In the genomic region with DNA sequence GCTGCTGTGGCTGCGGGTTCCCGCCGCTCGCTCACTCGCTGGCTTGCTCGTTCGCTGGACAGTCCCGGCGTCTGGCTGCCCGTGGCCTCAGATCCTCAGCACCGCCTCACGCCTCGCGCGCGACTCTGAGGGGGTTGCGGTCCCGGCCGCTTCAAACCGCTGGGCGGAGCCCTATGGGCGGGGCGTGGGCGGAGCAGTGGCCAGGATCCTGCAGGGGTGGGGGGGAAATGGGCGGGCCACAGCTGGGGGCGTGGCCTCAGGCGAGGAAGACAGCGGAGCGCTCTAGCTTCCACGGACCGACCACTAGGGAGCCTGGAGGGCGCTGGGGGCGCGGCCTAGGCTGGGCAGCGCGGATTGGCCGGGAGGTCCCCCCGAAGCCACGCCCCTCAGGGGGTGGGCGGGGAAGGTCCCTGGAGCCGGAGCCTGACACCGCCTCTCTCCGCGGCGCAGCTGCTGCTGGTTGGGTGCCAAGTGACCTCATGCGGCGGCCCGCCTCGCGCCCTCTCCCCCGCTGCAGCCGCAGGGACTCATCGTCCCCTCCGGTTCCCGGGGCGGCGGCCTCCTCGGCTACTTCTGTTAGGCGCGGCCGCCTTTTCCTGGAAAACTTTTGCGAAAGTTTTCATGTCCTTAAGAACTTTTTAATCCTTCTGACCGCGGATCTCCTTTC, we compare ENCODE assay signal across 7 mouse cellular contexts. TPM values are rescaled to one million over a fixed set of nuclear protein-coding genes. Genes with fewer than 3 reads are reported as not detected.
A peak's percentile ranks its signal among the peaks of the same experiment; 100 is the strongest.
DNase-seq lines count a peak whose midpoint lies in the region; ATAC-seq lines count a peak whose summit lies in the region.

A gene (minus strand): TSS at position 175 of the 667 bp plus-strand sequence.

- H3K4me2 ChIP-seq in embryonic facial prominence, embryonic 11.5 days (ENCODE audit: low read depth, low read length) = peak within 1 kb of the TSS; percentile 61
- peak within 1 kb of the TSS; percentile 77 for H3K4me2 ChIP-seq in midbrain, embryonic 13.5 days (replicated peaks)

- H3K27me3 ChIP-seq in embryonic facial prominence, embryonic 11.5 days (ENCODE audit: control insufficient read depth, insufficient read depth, low read length) = no peaks in the 10 kb centered on the region
- H3K27me3 ChIP-seq in limb, embryonic 10.5 days (ENCODE audit: low read depth, poor library complexity, severe bottlenecking) = peaks cover 20% of the 10 kb centered on the region; the same call in 1 of the 2 replicates
- peaks cover 28% of the 10 kb centered on the region for H3K27me3 ChIP-seq in midbrain, embryonic 13.5 days

- H3K27ac ChIP-seq in embryonic facial prominence, embryonic 11.5 days (replicated peaks; ENCODE audit: low read depth, low read length) = peak within 1 kb of the TSS; percentile 94
- peak within 1 kb of the TSS; percentile 98 for H3K27ac ChIP-seq in limb, embryonic 10.5 days
- peak within 1 kb of the TSS; percentile 95 for H3K27ac ChIP-seq in midbrain, embryonic 13.5 days

- DNase-seq in adrenal gland, postnatal 14 days = peak; percentile 100
- peak; percentile 100 for DNase-seq in embryonic facial prominence, embryonic 11.5 days (ENCODE audit: low spot score)
- peak; percentile 98 for DNase-seq in kidney, adult 11 months
- DNase-seq in limb, embryonic 10.5 days (ENCODE audit: low spot score) = peak; percentile 100
- peak; percentile 99 for DNase-seq in spleen, adult 12 weeks (ENCODE audit: low spot score)

- H3K4me1 ChIP-seq in embryonic facial prominence, embryonic 11.5 days (ENCODE audit: control insufficient read depth, insufficient read depth, low read length) = peaks cover 3% of the 10 kb centered on the region
- H3K4me1 ChIP-seq in limb, embryonic 10.5 days = peaks cover 41% of the 10 kb centered on the region
- peaks cover 42% of the 10 kb centered on the region for H3K4me1 ChIP-seq in midbrain, embryonic 13.5 days (replicated peaks)

- WGBS in embryonic facial prominence, embryonic 11.5 days = under 1% methylated on average over 59 of the region's 64 CpGs
- WGBS in limb, embryonic 10.5 days = under 1% methylated on average over 61 of the region's 64 CpGs
- under 1% methylated on average over 59 of the region's 64 CpGs for WGBS in midbrain, embryonic 13.5 days

- peak within 1 kb of the TSS; percentile 93 for H3K9ac ChIP-seq in embryonic facial prominence, embryonic 11.5 days (replicated peaks; ENCODE audit: low read length)
- H3K9ac ChIP-seq in midbrain, embryonic 13.5 days (replicated peaks) = peak within 1 kb of the TSS; percentile 91

- no peaks in the 10 kb centered on the region for H3K36me3 ChIP-seq in embryonic facial prominence, embryonic 11.5 days (replicated peaks; ENCODE audit: control insufficient read depth, insufficient read depth, low read depth, low read length)
- peaks cover 24% of the 10 kb centered on the region for H3K36me3 ChIP-seq in limb, embryonic 10.5 days
- no peaks in the 10 kb centered on the region for H3K36me3 ChIP-seq in midbrain, embryonic 13.5 days

- no peaks in the 10 kb centered on the region for H3K9me3 ChIP-seq in embryonic facial prominence, embryonic 11.5 days (replicated peaks; ENCODE audit: control insufficient read depth, low read length)
- H3K9me3 ChIP-seq in limb, embryonic 10.5 days (replicated peaks) = no peaks in the 10 kb centered on the region
- no peaks in the 10 kb centered on the region for H3K9me3 ChIP-seq in midbrain, embryonic 13.5 days

- H3K4me3 ChIP-seq in embryonic facial prominence, embryonic 11.5 days (ENCODE audit: low read depth, low read length) = peak within 1 kb of the TSS; percentile 91
- peak within 1 kb of the TSS; percentile 92 for H3K4me3 ChIP-seq in limb, embryonic 10.5 days
- peak within 1 kb of the TSS; percentile 79 for H3K4me3 ChIP-seq in midbrain, embryonic 13.5 days (replicated peaks)

- peak; percentile 98 for ATAC-seq in embryonic facial prominence, embryonic 11.5 days (replicated peaks; ENCODE audit: insufficient number of reproducible peaks, low FRiP score, low TSS enrichment, low read depth)
- ATAC-seq in granulocyte monocyte progenitor cell, adult 5-6 weeks (replicated peaks; ENCODE audit: poor library complexity, severe bottlenecking) = peak; percentile 92
- ATAC-seq in midbrain, embryonic 13.5 days = peak; percentile 99

RNA-seq across cellular contexts. Expression of the gene that starts here (rescaled TPM):
- 95.7 and 116 TPM in 2 replicates for total RNA-seq in adrenal gland, postnatal 14 days (2021)
- polyA plus RNA-seq in embryonic facial prominence, embryonic 11.5 days (2014; fragmentation: Nextera tagmentation; extraction: Ambion mirVana) = 148 and 156 TPM in 2 replicates
- total RNA-seq in granulocyte monocyte progenitor cell, adult 5-6 weeks (2014; fragmentation: Nextera tagmentation) = 22.3 and 25.8 TPM in 2 replicates
- total RNA-seq in granulocyte monocyte progenitor cell, adult 5-6 weeks (2017) = 28.2 and 28.9 TPM in 2 replicates
- 208 and 220 TPM in 2 replicates for polyA plus RNA-seq in limb, embryonic 10.5 days (2016; fragmentation: Nextera tagmentation; extraction: Ambion mirVana)
- polyA plus RNA-seq in midbrain, embryonic 13.5 days (2015; fragmentation: Nextera tagmentation; extraction: Ambion mirVana) = 95.1 and 108 TPM in 2 replicates

Comparison
In these comparisons a context has a peak if more than half of its experiments do, and no peak if none do; other contexts are left out.
1. Peak in every context shown above with its lines: DNase-seq, ATAC-seq, H3K4me3 ChIP-seq and H3K27ac ChIP-seq.